Mouse (Mus musculus) spleen, embryonic (tissue): Measurements from ENCODE around the gene C1qtnf5.

Experiments used
- CTCF ChIA-PET: fragments of 350-600 bp; sonication (Branson Sonifier 250); formaldehyde crosslinking; loops from one replicate; lab custom pipeline; 2022; lab: Charles Lee

Gene C1qtnf5

GRCm38 (mm10) chr9:44107110-44107509, at the start of gene C1qtnf5:
Gene C1qtnf5, plus strand, starts transcription at chr9:44107245.
- CTCF ChIA-PET = interaction anchor here (0.7 kb wide), 1 partner anchor 1114 kb away, joined by 4 read pairs; no protein-coding TSS in a partner anchor

DNA sequence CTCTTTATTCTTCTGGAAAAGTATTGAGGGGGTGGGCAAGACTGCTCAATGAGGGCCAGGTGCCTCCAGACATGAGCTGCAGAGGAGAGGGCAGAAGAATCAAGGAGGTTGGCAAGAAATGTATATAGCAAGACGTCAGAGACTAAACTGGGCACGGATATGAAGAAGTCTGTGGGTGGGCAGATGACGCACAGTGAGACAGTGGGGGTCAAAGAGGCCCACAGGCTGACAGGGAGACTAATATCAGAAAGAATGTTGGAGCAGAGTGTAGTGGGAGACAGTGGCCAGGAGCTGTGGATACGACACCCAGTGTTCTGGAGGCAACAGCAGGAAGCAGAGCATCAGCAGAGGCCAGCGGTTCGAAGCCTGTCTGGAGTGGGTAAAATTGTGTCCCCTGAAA, 48.4 kb upstream of the C1qtnf5 start:
- CTCF ChIA-PET = no interaction called here

- CTCF ChIA-PET = no interaction called here
Measured at GRCm38 (mm10) chr9:44065177-44065576, 41.9 kb upstream of the C1qtnf5 start.

DNA sequence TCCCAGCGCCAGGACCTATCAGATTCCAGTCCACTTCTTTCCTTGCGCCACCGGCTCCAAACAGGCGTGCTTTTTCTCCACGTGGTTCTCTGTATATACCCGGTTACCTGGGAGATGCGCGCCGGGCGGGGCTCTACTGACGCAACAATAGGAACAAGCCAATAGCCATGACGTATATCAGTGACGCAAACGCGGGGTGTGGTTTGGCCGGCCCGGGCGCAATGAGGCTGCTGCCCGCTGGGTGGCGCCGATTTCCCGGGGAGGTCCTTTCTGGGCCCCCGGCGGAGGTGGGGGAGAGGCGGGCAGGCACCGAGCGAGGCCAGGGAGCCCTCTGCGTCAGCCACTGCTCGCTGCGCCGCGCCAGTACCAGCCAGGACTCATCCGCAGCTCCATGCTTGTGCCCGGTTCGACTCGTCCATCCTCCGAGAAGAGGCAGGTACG, 40.2 kb upstream of the C1qtnf5 start, which contains the start of gene Usp2:
Gene Usp2 (plus strand): TSS at position 237 of the 441 bp plus-strand sequence.
- CTCF ChIA-PET = interaction anchor here (0.5 kb wide), 1 partner anchor 503 kb away, joined by 4 read pairs; no protein-coding TSS in a partner anchor

DNA sequence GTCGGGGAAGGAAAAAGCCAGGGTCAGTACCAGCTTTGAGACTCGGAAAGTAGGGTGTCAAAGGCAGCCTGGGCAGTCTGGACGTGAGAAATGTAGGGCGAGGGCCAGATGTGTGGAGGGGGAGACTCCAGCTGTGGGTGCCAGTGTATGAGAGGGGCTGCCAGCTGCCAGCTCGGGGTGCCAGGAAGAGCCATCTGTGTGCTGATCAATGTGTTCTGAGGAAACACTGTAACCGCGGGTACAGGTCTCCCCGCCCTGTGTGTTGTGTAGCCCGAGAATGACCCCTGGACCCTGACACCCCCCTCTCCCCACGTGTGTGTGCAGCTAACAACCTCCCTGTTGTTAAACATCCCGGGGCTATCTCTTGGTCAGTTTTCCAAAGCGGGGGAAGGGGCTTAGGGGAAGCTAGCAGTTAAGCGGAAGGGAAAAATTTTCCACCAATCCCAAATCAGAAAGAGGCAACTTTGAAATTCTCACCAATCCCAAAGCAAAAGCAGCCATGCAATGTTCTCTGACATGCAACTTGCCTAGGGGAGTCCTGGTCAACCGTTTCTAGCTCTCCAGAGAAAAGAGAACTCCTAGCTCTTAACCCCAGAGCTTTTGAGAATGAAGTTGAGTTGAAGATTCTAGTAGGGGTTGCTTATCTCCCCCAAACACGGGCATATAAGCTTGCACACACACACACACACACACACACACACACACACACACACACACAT, 39.6 kb upstream of the C1qtnf5 start:
- CTCF ChIA-PET = interaction anchor here (0.6 to 0.9 kb wide), 4 partner anchors 28 to 329 kb away, joined by 3 to 5 read pairs (median 3); partner anchors contain the start of gene Vps11

DNA sequence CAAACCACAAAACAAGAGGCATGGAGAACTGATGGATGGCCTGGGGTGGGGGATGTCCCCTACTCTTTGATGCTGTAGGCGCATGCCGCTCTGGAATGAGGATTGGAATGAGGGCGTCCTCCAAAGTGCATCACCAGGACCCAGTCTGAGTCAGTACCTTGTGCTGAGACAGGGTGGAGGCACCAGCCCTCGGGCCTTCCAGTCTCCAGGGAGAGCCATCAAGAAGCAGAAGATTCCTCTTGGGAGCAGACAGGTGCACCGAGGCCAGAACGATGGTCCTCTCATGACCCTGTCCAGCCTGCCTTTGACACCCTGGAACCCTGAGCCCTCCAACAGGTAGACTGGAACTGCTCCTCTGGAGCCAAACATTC, 39.1 kb upstream of the C1qtnf5 start:
- CTCF ChIA-PET = interaction anchor here (0.6 to 0.9 kb wide), 3 partner anchors 27 to 330 kb away, joined by 3 to 5 read pairs (median 3); no protein-coding TSS in a partner anchor

DNA sequence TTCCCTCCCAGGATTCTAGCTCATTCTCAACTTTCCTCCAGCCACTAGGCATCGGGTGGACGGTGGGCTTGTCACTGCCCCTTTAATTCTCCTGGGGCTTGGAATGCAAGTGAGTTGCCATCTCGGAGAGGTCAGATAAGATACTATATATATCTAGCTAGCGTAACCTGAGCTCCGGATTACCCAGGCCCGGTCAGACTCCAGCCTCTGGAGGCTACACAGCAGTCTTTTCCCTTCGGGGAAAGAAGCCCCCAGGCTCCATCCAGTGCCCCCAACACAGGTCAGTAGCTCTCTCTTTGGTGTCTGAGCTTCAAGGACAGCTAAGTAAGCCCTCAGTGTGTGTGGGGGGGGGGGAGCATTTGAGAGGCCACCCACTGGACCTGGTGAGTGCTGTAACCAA, 37.8 kb upstream of the C1qtnf5 start:
- CTCF ChIA-PET = interaction anchor here (0.7 kb wide), 1 partner anchor 698 kb away, joined by 7 read pairs; no protein-coding TSS in a partner anchor

- CTCF ChIA-PET = no interaction called here
Measured at GRCm38 (mm10) chr9:44070113-44070843, 36.8 kb upstream of the C1qtnf5 start.

GRCm38 (mm10) chr9:44070844-44071231, 36.2 kb upstream of the C1qtnf5 start:
- CTCF ChIA-PET = no interaction called here

GRCm38 (mm10) chr9:44071914-44072598, 35.0 kb upstream of the C1qtnf5 start:
- CTCF ChIA-PET = no interaction called here

DNA sequence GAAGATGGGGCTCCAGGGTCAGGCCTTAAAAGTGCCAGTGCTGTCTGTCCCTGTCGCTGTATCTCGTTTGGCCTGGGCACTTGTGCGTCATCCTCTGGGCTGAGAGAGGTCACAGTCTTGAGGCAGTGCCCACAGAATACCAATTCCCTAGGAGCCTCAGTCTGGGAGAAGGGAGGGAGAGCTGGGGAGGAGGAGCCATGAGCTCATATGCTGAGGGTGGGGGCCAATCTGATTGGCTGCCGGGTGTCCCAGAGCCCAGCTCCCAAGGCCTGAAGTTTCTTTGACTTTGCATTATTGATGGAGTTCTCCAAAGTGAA, 34.5 kb upstream of the C1qtnf5 start:
- CTCF ChIA-PET = no interaction called here

GRCm38 (mm10) chr9:44073115-44073514, 33.9 kb upstream of the C1qtnf5 start:
- CTCF ChIA-PET = no interaction called here

GRCm38 (mm10) chr9:44074395-44075275, 32.4 kb upstream of the C1qtnf5 start:
- CTCF ChIA-PET = no interaction called here

DNA sequence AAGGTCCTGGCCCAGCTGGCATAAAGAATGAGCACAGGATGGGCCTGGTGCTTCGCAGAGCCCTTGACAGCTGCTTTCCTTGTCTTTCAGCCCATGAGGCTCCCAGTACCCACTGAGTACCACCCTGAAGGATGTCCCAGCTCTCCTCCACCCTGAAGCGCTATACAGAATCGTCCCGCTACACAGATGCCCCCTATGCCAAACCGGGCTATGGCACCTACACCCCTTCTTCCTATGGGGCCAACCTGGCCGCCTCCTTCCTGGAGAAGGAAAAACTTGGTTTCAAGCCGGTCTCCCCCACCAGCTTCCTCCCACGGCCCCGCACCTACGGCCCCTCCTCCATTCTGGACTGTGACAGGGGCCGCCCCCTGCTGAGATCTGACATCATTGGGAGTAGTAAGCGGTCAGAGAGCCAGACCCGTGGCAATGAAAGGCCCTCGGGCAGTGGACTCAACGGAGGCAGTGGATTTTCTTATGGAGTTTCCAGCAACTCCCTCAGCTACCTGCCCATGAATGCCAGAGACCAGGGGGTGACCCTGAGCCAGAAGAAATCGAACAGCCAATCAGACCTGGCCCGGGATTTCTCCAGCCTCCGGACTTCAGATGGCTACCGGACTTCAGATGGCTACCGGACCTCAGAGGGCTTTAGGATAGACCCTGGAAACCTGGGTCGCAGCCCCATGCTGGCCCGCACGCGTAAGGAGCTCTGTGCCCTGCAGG, 31.6 kb upstream of the C1qtnf5 start:
- CTCF ChIA-PET = no interaction called here

- CTCF ChIA-PET = no interaction called here
Measured at GRCm38 (mm10) chr9:44075996-44076763, 30.9 kb upstream of the C1qtnf5 start.

- CTCF ChIA-PET = no interaction called here
Measured at GRCm38 (mm10) chr9:44076764-44077120, 30.3 kb upstream of the C1qtnf5 start.

GRCm38 (mm10) chr9:44077266-44077910, 29.7 kb upstream of the C1qtnf5 start:
- CTCF ChIA-PET = interaction anchor here (0.7 kb wide), 1 partner anchor 11 kb away, joined by 3 read pairs; no protein-coding TSS in a partner anchor

DNA sequence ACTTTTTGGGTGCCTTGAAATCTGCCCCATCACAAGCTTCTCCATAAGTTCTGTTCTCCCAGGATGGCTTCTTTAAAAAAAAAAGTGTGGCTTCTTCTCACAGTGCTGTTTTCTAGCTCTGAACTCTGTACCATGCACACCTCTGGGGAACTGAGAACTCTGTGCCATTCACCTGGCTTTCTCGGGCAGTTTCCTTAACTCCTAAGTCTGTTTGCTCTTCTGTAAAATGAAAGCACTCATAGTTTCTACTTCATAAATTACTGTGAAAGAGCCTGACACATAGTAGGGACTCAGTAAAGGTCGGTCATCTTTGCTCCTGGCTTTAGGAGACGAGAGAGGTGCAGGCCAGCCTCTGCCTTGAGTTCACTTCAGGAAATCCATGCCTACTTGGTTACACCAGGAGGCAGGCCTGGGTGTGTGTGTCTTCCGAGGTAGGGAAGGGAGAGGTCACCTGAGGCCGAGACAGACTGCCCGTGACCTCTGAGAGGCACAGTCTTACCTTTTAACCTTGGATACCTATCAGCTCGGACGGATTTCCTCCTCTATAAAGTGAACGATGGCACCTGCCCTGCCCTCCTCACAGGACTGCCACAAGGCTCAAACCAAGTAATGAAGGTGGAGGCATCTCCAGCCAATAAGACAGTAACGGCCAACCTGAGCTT, 28.8 kb upstream of the C1qtnf5 start:
- CTCF ChIA-PET = interaction anchor here (0.7 kb wide), 1 partner anchor 11 kb away, joined by 3 read pairs; no protein-coding TSS in a partner anchor
